Mouse (Mus musculus): Measurements from ENCODE around the gene Map4. TPM values are rescaled to one million over a fixed set of nuclear protein-coding genes. Genes with fewer than 3 reads are reported as not detected.
"Not testable (repeated sequence)": the region's sequence is repeated elsewhere in the genome, so short reads cannot be mapped to it uniquely, and the experiment has no call there.

The Map4 gene
- polyA plus RNA-seq, 1 experiment from 2014 or later, result 79.9 TPM

DNA sequence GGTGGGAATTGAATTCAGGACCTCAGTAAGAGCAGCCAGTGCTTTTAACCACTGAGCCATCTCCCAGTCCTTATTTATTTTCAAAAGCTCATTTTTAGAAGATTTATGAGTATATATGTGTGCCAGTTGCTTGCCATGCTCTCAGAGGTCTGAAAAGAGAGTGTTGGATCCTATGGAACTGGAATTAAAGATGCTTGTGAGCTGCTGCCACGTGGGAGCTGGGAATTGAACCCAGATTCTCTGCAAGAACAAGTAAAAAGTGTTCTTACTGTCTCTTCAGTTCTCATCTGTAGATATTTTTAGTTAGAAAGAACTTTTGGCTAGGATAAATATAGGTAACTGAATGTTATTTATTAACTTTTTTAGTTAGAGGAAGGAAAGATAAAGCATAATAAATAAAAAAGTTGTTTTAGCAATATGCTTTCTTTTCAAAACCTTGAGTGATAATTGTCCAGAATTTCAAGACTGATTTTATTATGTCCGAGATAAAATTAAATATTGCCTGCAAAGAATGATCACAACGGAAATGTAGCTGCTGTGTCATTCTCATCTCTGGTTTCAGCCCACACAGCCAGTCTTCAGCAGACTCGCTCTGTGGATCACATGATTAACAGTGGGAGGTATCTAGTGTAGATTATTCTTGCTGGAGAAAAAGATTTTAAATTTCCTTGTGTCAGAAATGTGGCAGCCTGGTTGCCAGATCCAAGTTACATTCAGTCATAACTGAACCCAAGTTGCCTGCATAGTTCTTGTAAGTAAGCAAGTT lies 37.3 kb downstream of the Map4 start:
- Histone ChIP-seq H3K4me3 (ENCODE audit: control insufficient read depth in 1 of 2, insufficient read depth in 1 of 2, low read depth in 1 of 2, low read length in 2 of 2) (no peak overlapping the region), H3K9ac (ENCODE audit: low read length) (no peak overlapping the region), H3K4me2 (ENCODE audit: low read length) (no peak overlapping the region), H3K4me1 (ENCODE audit: control insufficient read depth in 2 of 2, insufficient read depth in 2 of 2, low read length in 2 of 2) (peaks cover 0 to 13% of the 10 kb centered on the region in 2 experiments; a peak in 3 of 4 replicates), H3K27ac (replicated peaks in 1 of 2; ENCODE audit: control insufficient read depth in 1 of 2, insufficient read depth in 1 of 2, low read depth in 2 of 2, low read length in 2 of 2) (no peak overlapping the region), H3K36me3 (ENCODE audit: control insufficient read depth, insufficient read depth, low read length) (peaks cover 5% of the 10 kb centered on the region; the same call in 1 of the 2 replicates), H3K27me3 (ENCODE audit: control insufficient read depth, insufficient read depth, low read length) (no peaks in the 10 kb centered on the region), H3K9me3 (ENCODE audit: control insufficient read depth, low read length) (no peaks in the 10 kb centered on the region)
- ATAC-seq (ENCODE audit: insufficient number of reproducible peaks, insufficient read depth, low FRiP score, low read depth), result no peak
- 55% methylated on average over 4 of the region's 4 CpGs for WGBS

GRCm38 (mm10) chr9:109969181-109969580 lies 37.9 kb downstream of the Map4 start:
- no peak for ATAC-seq (ENCODE audit: insufficient number of reproducible peaks, insufficient read depth, low FRiP score, low read depth)

DNA sequence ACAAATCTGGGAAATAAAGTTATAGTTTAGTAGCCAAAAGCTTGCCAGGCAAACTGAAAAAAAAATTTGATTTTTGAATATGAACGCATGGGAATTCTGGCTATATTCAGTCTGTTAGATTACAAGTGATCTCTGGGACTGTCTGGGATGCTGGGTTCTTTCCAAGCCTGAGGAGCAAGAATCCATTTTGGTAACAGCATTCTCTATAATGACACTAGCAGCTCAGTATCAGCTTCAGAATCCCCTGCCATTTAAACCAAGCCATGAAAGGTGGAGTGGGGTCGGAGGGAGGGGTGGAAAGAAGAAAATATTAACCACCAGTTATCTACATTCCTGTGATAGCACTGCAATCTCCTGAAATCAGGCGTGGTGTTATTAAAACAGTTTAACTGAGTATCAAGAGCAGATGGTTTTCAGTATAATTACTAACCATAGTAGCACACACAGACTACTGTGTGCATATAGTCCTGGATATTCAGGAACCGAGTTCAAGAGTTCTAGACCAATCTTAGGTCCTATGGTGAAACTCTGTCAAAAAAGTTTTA lies 38.6 kb downstream of the Map4 start:
- 69% methylated on average over 4 of the region's 4 CpGs for WGBS

More at GRCm38 (mm10) chr9:109969181-109969580, 37.9 kb downstream of the Map4 start:
- Histone ChIP-seq H3K27ac (replicated peaks in 1 of 2; ENCODE audit: control insufficient read depth in 1 of 2, insufficient read depth in 1 of 2, low read depth in 2 of 2, low read length in 2 of 2) (no peak overlapping the region), H3K36me3 (ENCODE audit: control insufficient read depth, insufficient read depth, low read length) (peaks cover 5% of the 10 kb centered on the region; the same call in 1 of the 2 replicates), H3K9me3 (ENCODE audit: control insufficient read depth, low read length) (no peaks in the 10 kb centered on the region), H3K4me2 (ENCODE audit: low read length) (no peak overlapping the region), H3K27me3 (ENCODE audit: control insufficient read depth, insufficient read depth, low read length) (no peaks in the 10 kb centered on the region), H3K9ac (ENCODE audit: low read length) (no peak overlapping the region), H3K4me1 (ENCODE audit: control insufficient read depth in 2 of 2, insufficient read depth in 2 of 2, low read length in 2 of 2) (peaks cover 0 to 13% of the 10 kb centered on the region in 2 experiments; a peak in 3 of 4 replicates), H3K4me3 (ENCODE audit: control insufficient read depth in 1 of 2, insufficient read depth in 1 of 2, low read depth in 1 of 2, low read length in 2 of 2) (no peak overlapping the region)
- 81% methylated on average over 3 of the region's 3 CpGs for WGBS

GRCm38 (mm10) chr9:109971711-109972110 lies 40.5 kb downstream of the Map4 start:
- not testable (repeated sequence) for H3K9ac ChIP-seq (ENCODE audit: low read length); ATAC-seq (ENCODE audit: insufficient number of reproducible peaks, insufficient read depth, low FRiP score, low read depth); H3K4me2 ChIP-seq (ENCODE audit: low read length); H3K9me3 ChIP-seq (ENCODE audit: control insufficient read depth, low read length); H3K27ac ChIP-seq (replicated peaks in 1 of 2; ENCODE audit: control insufficient read depth in 1 of 2, insufficient read depth in 1 of 2, low read depth in 2 of 2, low read length in 2 of 2); H3K4me3 ChIP-seq (ENCODE audit: control insufficient read depth in 1 of 2, insufficient read depth in 1 of 2, low read depth in 1 of 2, low read length in 2 of 2); H3K36me3 ChIP-seq (ENCODE audit: control insufficient read depth, insufficient read depth, low read length); H3K27me3 ChIP-seq (ENCODE audit: control insufficient read depth, insufficient read depth, low read length)
- peaks cover 0 to 13% of the 10 kb centered on the region in 2 experiments; a peak in 3 of 4 replicates for H3K4me1 ChIP-seq (ENCODE audit: control insufficient read depth in 2 of 2, insufficient read depth in 2 of 2, low read length in 2 of 2)
- WGBS, result 94% methylated on average over 5 of the region's 5 CpGs

More for the DNA sequence above, 38.6 kb downstream of the Map4 start:
- Histone ChIP-seq H3K9me3 (ENCODE audit: control insufficient read depth, low read length) (no peaks in the 10 kb centered on the region), H3K27ac (replicated peaks in 1 of 2; ENCODE audit: control insufficient read depth in 1 of 2, insufficient read depth in 1 of 2, low read depth in 2 of 2, low read length in 2 of 2) (no peak overlapping the region), H3K4me2 (ENCODE audit: low read length) (no peak overlapping the region), H3K4me1 (ENCODE audit: control insufficient read depth in 2 of 2, insufficient read depth in 2 of 2, low read length in 2 of 2) (peaks cover 0 to 13% of the 10 kb centered on the region in 2 experiments; a peak in 3 of 4 replicates), H3K4me3 (ENCODE audit: control insufficient read depth in 1 of 2, insufficient read depth in 1 of 2, low read depth in 1 of 2, low read length in 2 of 2) (no peak overlapping the region), H3K9ac (ENCODE audit: low read length) (no peak overlapping the region), H3K36me3 (ENCODE audit: control insufficient read depth, insufficient read depth, low read length) (peaks cover 5% of the 10 kb centered on the region; the same call in 1 of the 2 replicates), H3K27me3 (ENCODE audit: control insufficient read depth, insufficient read depth, low read length) (no peaks in the 10 kb centered on the region)
- ATAC-seq (ENCODE audit: insufficient number of reproducible peaks, insufficient read depth, low FRiP score, low read depth), result no peak

DNA sequence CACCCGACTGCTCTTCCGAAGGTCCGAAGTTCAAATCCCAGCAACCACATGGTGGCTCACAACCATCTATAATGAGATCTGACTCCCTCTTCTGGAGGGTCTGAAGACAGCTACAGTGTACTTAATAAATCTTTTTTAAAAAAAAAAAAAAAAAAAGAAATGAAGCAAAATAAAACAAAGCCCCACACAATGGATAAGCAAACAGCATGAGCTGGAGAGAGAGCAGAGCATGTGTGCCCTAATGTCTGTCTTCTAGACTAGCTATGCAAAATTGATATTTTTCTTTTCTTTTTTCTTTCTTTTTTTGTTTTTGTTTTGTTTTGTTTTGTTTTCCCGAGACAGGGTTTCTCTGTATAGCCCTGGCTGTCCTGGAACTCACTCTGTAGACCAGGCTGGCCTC lies 49.0 kb downstream of the Map4 start:
- H3K9ac ChIP-seq (ENCODE audit: low read length); H3K9me3 ChIP-seq (ENCODE audit: control insufficient read depth, low read length); H3K4me1 ChIP-seq (ENCODE audit: control insufficient read depth in 2 of 2, insufficient read depth in 2 of 2, low read length in 2 of 2); H3K4me3 ChIP-seq (ENCODE audit: control insufficient read depth in 1 of 2, insufficient read depth in 1 of 2, low read depth in 1 of 2, low read length in 2 of 2); H3K27me3 ChIP-seq (ENCODE audit: control insufficient read depth, insufficient read depth, low read length); ATAC-seq (ENCODE audit: insufficient number of reproducible peaks, insufficient read depth, low FRiP score, low read depth); H3K4me2 ChIP-seq (ENCODE audit: low read length); H3K27ac ChIP-seq (replicated peaks in 1 of 2; ENCODE audit: control insufficient read depth in 1 of 2, insufficient read depth in 1 of 2, low read depth in 2 of 2, low read length in 2 of 2): not testable (repeated sequence)
- WGBS, result 93% methylated on average over 4 of the region's 4 CpGs
- H3K36me3 ChIP-seq (ENCODE audit: control insufficient read depth, insufficient read depth, low read length), result peaks cover 43% of the 10 kb centered on the region

- 0 out of 2 replicates have a peak, but pooled peaks have one; percentile 50 for ATAC-seq (ENCODE audit: insufficient number of reproducible peaks, insufficient read depth, low FRiP score, low read depth)
- Histone ChIP-seq H3K4me3 (ENCODE audit: control insufficient read depth in 1 of 2, insufficient read depth in 1 of 2, low read depth in 1 of 2, low read length in 2 of 2) (no peak overlapping the region), H3K4me2 (ENCODE audit: low read length) (no peak overlapping the region), H3K27ac (replicated peaks in 1 of 2; ENCODE audit: control insufficient read depth in 1 of 2, insufficient read depth in 1 of 2, low read depth in 2 of 2, low read length in 2 of 2) (no peak overlapping the region), H3K9ac (ENCODE audit: low read length) (no peak overlapping the region), H3K9me3 (ENCODE audit: control insufficient read depth, low read length) (no peaks in the 10 kb centered on the region), H3K4me1 (ENCODE audit: control insufficient read depth in 2 of 2, insufficient read depth in 2 of 2, low read length in 2 of 2) (peaks cover 0 to 12% of the 10 kb centered on the region in 2 experiments; a peak in 1 of 4 replicates), H3K27me3 (ENCODE audit: control insufficient read depth, insufficient read depth, low read length) (no peaks in the 10 kb centered on the region), H3K36me3 (ENCODE audit: control insufficient read depth, insufficient read depth, low read length) (peaks cover 32% of the 10 kb centered on the region)
- 33% methylated on average over 4 of the region's 4 CpGs for WGBS
Measured at GRCm38 (mm10) chr9:109985416-109985815, 54.2 kb downstream of the Map4 start.

DNA sequence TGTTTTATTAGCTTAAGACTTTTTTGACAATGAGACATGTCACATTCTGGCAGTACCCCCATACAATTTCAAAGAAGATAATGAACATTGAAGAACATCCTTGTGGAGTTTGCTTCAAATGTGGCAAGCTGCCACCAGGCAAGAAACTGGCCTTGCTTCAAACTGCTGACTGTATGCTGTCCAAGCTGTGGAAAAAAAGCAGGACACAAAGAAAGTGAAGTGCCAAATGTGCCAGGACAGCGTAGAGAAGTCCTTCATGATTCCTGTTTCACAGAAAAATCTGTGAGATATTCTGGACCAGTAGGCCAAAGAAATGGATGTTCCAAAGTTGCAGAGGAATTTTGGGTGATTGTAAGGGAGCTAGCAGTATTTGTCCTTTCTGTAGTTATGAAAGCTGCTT lies 57.8 kb downstream of the Map4 start:
- peaks cover 0 to 18% of the 10 kb centered on the region in 2 experiments; a peak in 1 of 4 replicates for H3K4me1 ChIP-seq (ENCODE audit: control insufficient read depth in 2 of 2, insufficient read depth in 2 of 2, low read length in 2 of 2)
- no peaks in the 10 kb centered on the region for H3K27me3 ChIP-seq (ENCODE audit: control insufficient read depth, insufficient read depth, low read length)
- H3K4me2 ChIP-seq (ENCODE audit: low read length), result no peak overlapping the region
- H3K27ac ChIP-seq (replicated peaks in 1 of 2; ENCODE audit: control insufficient read depth in 1 of 2, insufficient read depth in 1 of 2, low read depth in 2 of 2, low read length in 2 of 2), result no peak overlapping the region
- H3K4me3 ChIP-seq (ENCODE audit: control insufficient read depth in 1 of 2, insufficient read depth in 1 of 2, low read depth in 1 of 2, low read length in 2 of 2), result no peak overlapping the region
- H3K36me3 ChIP-seq (ENCODE audit: control insufficient read depth, insufficient read depth, low read length), result 0 out of 2 replicates have a peak, but pooled peaks cover 3% of the 10 kb centered on the region
- WGBS, result 62% methylated on average over 1 of the region's 1 CpGs
- no peak overlapping the region for H3K9ac ChIP-seq (ENCODE audit: low read length)
- no peak for ATAC-seq (ENCODE audit: insufficient number of reproducible peaks, insufficient read depth, low FRiP score, low read depth)
- H3K9me3 ChIP-seq (ENCODE audit: control insufficient read depth, low read length), result no peaks in the 10 kb centered on the region

Measured in heart, embryonic 14.5 days (tissue).